Mouse (Mus musculus) forebrain, embryonic 12.5 days (tissue): ENCODE results near the gene Ttn. TPM values are rescaled to one million over a fixed set of nuclear protein-coding genes. Genes with fewer than 3 reads are reported as not detected.

ENCODE experiments used
- ATAC-seq: fragments of 200-750 bp; cut with Nextera tagmentation; 2 replicates; pipeline ENCODE4 v1.8.0; 2017; ENCODE audit warnings: moderate TSS enrichment; ENCODE audit not compliant: low FRiP score
- H3K27ac ChIP-seq: fragments of 300-500 bp; sonication (generic); 2 replicates; pipeline ENCODE4 v1.5.1; 2016; ENCODE audit warnings: mild to moderate bottlenecking
- H3K27me3 ChIP-seq: fragments of 300-500 bp; sonication (generic); 2 replicates; pipeline ENCODE4 v1.6.1; 2016; ENCODE audit warnings: mild to moderate bottlenecking
- H3K36me3 ChIP-seq: fragments of 300-500 bp; sonication (generic); replicated peaks from 2 replicates; pipeline ENCODE4 v1.6.1; 2016; ENCODE audit warnings: mild to moderate bottlenecking
- H3K4me1 ChIP-seq: fragments of 300-500 bp; sonication (generic); 2 replicates; pipeline ENCODE4 v1.6.1; 2016
- H3K4me2 ChIP-seq: fragments of 300-500 bp; sonication (generic); 2 replicates; pipeline ENCODE4 v1.6.1; 2016; ENCODE audit warnings: mild to moderate bottlenecking, moderate library complexity
- H3K4me3 ChIP-seq: fragments of 300-500 bp; sonication (generic); replicated peaks from 2 replicates; pipeline ENCODE4 v1.5.1; 2016; ENCODE audit warnings: mild to moderate bottlenecking
- H3K9ac ChIP-seq: fragments of 300-500 bp; sonication (generic); 2 replicates; pipeline ENCODE4 v1.6.1; 2016; ENCODE audit warnings: mild to moderate bottlenecking
- H3K9me3 ChIP-seq: fragments of 300-500 bp; sonication (generic); 2 replicates; pipeline ENCODE4 v1.6.1; 2016
- WGBS: fragments of 180-500 bp; shearing (Covaris S2); methylation state at CpG from one replicate; pipeline ENCODE4 v1.1.7; 2016; 5-methylcytosine and 5-hydroxymethylcytosine counted together
- polyA plus RNA-seq: library from polyadenylated mRNA; unstranded; fragments of >200 nt; fragmentation: Nextera tagmentation; extraction: Ambion mirVana; gene quantifications from 2 replicates; pipeline ENCODE4 v1.2.1, GENCODE M21; 2016

The Ttn gene
- polyA plus RNA-seq, 1 experiment from 2014 or later, result 1.2 TPM

- Histone ChIP-seq H3K4me1 (no peaks in the 10 kb centered on the region), H3K9me3 (no peaks in the 10 kb centered on the region), H3K27ac (no peak overlapping the region), H3K4me2 (no peak overlapping the region), H3K9ac (no peak overlapping the region), H3K27me3 (no peaks in the 10 kb centered on the region), H3K36me3 (no peaks in the 10 kb centered on the region), H3K4me3 (no peak overlapping the region)
- ATAC-seq, result no peak
- WGBS, result 49% methylated on average over 9 of the region's 9 CpGs
These were observed 2.2 kb downstream of the Ttn start for GRCm38 (mm10) chr2:76980146-76980545.

DNA sequence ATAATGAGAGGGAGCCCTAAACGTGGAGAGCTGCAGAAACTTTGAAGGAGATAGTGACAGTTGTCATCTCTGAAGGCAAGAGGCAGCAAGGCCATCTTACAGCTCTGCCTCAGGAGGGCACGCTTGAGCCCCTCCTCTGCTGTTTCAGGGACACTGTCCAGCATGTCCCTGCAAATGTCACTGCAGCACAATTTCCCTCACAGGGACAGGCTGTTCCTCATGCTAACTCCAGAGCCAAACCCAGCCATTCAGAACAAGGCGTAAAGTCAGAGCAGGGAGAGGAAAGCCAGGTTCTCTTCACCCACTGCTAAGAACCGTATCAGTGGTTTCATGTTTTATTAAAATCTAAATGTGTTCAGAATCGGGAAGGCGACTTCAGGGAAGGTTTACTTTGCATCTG is 4.7 kb downstream of the Ttn start:
- WGBS, result 80% methylated on average over 6 of the region's 6 CpGs
- no peaks in the 10 kb centered on the region for H3K9me3 ChIP-seq
- no peak overlapping the region for H3K9ac ChIP-seq
- H3K27me3 ChIP-seq, result no peaks in the 10 kb centered on the region
- ATAC-seq, result no peak
- no peak overlapping the region for H3K27ac ChIP-seq
- no peaks in the 10 kb centered on the region for H3K4me1 ChIP-seq
- H3K4me3 ChIP-seq, result no peak overlapping the region
- no peaks in the 10 kb centered on the region for H3K36me3 ChIP-seq
- H3K4me2 ChIP-seq, result no peak overlapping the region

- WGBS, result 41% methylated on average over 4 of the region's 4 CpGs
- Histone ChIP-seq H3K4me3 (no peak overlapping the region), H3K27me3 (no peaks in the 10 kb centered on the region), H3K36me3 (no peaks in the 10 kb centered on the region), H3K4me1 (no peaks in the 10 kb centered on the region; the same call in 1 of the 2 replicates), H3K9me3 (no peaks in the 10 kb centered on the region), H3K27ac (no peak overlapping the region), H3K4me2 (no peak overlapping the region), H3K9ac (no peak overlapping the region)
- ATAC-seq, result no peak
These were observed 10.3 kb downstream of the Ttn start for GRCm38 (mm10) chr2:76972051-76972450.

- Histone ChIP-seq H3K36me3 (no peaks in the 10 kb centered on the region), H3K4me1 (no peaks in the 10 kb centered on the region; the same call in 1 of the 2 replicates), H3K27me3 (no peaks in the 10 kb centered on the region), H3K27ac (no peak overlapping the region), H3K9ac (no peak overlapping the region), H3K9me3 (no peaks in the 10 kb centered on the region), H3K4me3 (no peak overlapping the region), H3K4me2 (no peak overlapping the region)
- peak; percentile 65; the same call in 1 of the 2 replicates for ATAC-seq
- 44% methylated on average over 5 of the region's 5 CpGs for whole genome bisulfite sequencing
These were observed 11.3 kb downstream of the Ttn start for GRCm38 (mm10) chr2:76971069-76971468.

GRCm38 (mm10) chr2:76970669-76971068 is 11.7 kb downstream of the Ttn start:
- no peak overlapping the region for H3K27ac ChIP-seq
- no peaks in the 10 kb centered on the region for H3K27me3 ChIP-seq
- no peak overlapping the region for H3K9ac ChIP-seq
- H3K4me3 ChIP-seq, result no peak overlapping the region
- H3K9me3 ChIP-seq, result no peaks in the 10 kb centered on the region
- peak; percentile 72 for ATAC-seq
- no peak overlapping the region for H3K4me2 ChIP-seq
- WGBS, result 17% methylated on average over 4 of the region's 4 CpGs
- H3K4me1 ChIP-seq, result no peaks in the 10 kb centered on the region; the same call in 1 of the 2 replicates
- no peaks in the 10 kb centered on the region for H3K36me3 ChIP-seq

DNA sequence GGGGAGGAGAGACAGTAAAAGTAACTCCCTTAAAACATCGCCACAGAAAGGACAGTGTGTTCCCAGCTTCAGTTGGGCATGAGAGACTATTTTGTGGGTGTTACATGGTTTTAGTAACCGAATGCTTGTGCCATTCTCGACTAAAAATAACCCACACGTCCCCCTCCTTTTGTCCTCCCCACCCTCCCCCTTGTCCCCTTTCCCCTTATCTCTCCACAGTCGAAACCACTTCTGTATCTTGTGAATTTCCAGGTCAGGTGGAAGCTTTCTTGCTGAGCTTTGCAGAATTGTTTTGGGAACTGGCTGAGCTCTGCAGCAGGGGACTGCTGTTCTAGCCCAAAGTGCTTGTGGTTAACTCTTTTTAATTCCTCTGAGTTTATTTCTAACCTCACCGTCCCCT is 12.1 kb downstream of the Ttn start:
- Histone ChIP-seq H3K27me3 (no peaks in the 10 kb centered on the region), H3K9me3 (no peaks in the 10 kb centered on the region), H3K4me2 (no peak overlapping the region), H3K27ac (no peak overlapping the region), H3K4me1 (no peaks in the 10 kb centered on the region; the same call in 1 of the 2 replicates), H3K36me3 (no peaks in the 10 kb centered on the region), H3K4me3 (no peak overlapping the region), H3K9ac (no peak overlapping the region)
- 72% methylated on average over 6 of the region's 6 CpGs for WGBS
- no peak for ATAC-seq

- Histone ChIP-seq H3K4me3 (no peak overlapping the region), H3K36me3 (no peaks in the 10 kb centered on the region), H3K4me2 (no peak overlapping the region), H3K27ac (no peak overlapping the region), H3K27me3 (no peaks in the 10 kb centered on the region), H3K9ac (no peak overlapping the region), H3K4me1 (no peaks in the 10 kb centered on the region; the same call in 1 of the 2 replicates), H3K9me3 (no peaks in the 10 kb centered on the region)
- 82% methylated on average over 21 of the region's 21 CpGs for WGBS
- ATAC-seq, result no peak
These were observed 12.7 kb downstream of the Ttn start for GRCm38 (mm10) chr2:76969637-76970036.

DNA sequence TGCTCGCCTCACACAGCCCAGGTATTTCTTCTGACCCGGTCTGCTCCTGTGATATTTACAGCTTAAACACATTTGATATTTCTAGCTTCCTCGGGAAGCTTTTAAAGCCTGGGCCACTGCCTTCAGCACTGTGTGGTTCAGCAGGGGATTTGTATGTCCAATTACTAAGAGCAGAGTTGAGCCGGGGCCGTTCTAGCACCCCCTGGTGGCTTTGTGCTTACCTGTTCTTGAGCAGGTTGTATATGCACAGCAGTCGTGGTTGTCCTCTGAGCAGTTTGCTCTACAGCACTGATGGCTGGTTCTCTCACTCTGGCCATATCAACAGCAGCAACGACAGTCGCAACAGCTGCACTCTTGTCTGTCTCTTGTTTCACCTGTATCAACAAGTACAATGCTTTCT is 13.4 kb downstream of the Ttn start:
- peak; percentile 68 for ATAC-seq
- Histone ChIP-seq H3K4me3 (no peak overlapping the region), H3K4me1 (no peaks in the 10 kb centered on the region; the same call in 1 of the 2 replicates), H3K4me2 (no peak overlapping the region), H3K27ac (no peak overlapping the region), H3K9ac (no peak overlapping the region), H3K27me3 (no peaks in the 10 kb centered on the region), H3K36me3 (no peaks in the 10 kb centered on the region), H3K9me3 (no peaks in the 10 kb centered on the region)
- WGBS, result 24% methylated on average over 8 of the region's 8 CpGs

DNA sequence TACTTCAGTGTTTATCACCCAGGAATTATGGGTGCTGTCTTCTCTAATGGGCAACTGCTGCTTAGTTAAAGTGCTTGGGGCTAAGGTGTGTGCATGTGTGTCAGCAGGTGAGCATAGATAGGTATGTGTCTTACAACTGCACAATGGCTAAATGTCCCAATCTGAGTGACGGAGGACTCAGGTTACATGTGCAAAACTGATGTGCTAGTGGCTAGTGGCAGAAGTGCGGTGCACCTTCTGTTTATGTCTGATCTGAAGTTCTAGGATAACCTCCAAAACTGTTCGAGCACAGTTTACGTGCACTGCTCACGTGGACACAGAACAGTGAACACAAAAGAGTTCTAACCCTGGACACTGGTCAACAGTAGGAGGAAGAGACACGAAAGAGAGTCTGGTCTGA is 15.8 kb downstream of the Ttn start:
- Histone ChIP-seq H3K9me3 (no peaks in the 10 kb centered on the region), H3K4me1 (no peaks in the 10 kb centered on the region; the same call in 1 of the 2 replicates), H3K9ac (no peak overlapping the region), H3K4me2 (no peak overlapping the region), H3K27ac (no peak overlapping the region), H3K4me3 (no peak overlapping the region), H3K36me3 (no peaks in the 10 kb centered on the region), H3K27me3 (no peaks in the 10 kb centered on the region)
- no peak for ATAC-seq
- 88% methylated on average over 6 of the region's 6 CpGs for WGBS

DNA sequence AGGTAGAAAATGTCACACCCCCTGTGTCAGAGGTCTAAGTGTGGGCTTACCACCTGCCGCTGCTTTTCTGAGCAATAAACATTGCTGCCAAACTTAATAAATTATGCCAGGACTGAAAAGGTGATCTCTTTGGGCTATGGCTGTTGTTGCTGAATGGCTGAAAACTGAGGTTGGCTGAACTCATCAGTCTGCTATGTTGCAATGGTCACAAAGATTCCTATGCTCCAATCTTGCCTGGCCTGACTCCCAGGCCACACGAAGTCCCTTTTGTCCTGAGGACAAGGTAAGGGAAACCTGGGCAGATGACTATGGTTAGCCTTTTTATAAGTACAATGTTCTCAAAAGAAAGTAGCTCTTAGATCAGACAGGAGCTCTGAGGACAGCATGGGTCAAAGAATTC is 16.3 kb downstream of the Ttn start:
- Histone ChIP-seq H3K36me3 (no peaks in the 10 kb centered on the region), H3K4me1 (no peaks in the 10 kb centered on the region; the same call in 1 of the 2 replicates), H3K27me3 (no peaks in the 10 kb centered on the region), H3K4me3 (no peak overlapping the region), H3K4me2 (no peak overlapping the region), H3K9ac (no peak overlapping the region), H3K9me3 (no peaks in the 10 kb centered on the region), H3K27ac (no peak overlapping the region)
- 81% methylated on average over 2 of the region's 2 CpGs for WGBS
- no peak for ATAC-seq

GRCm38 (mm10) chr2:76965542-76965941 is 16.8 kb downstream of the Ttn start:
- Histone ChIP-seq H3K27ac (no peak overlapping the region), H3K4me3 (no peak overlapping the region), H3K9ac (no peak overlapping the region), H3K9me3 (no peaks in the 10 kb centered on the region), H3K36me3 (no peaks in the 10 kb centered on the region), H3K27me3 (no peaks in the 10 kb centered on the region), H3K4me1 (no peaks in the 10 kb centered on the region), H3K4me2 (no peak overlapping the region)
- no peak for ATAC-seq
- 89% methylated on average over 7 of the region's 7 CpGs for WGBS

- WGBS, result 86% methylated on average over 6 of the region's 6 CpGs
- ATAC-seq, result no peak
- Histone ChIP-seq H3K36me3 (no peaks in the 10 kb centered on the region), H3K27me3 (no peaks in the 10 kb centered on the region), H3K4me3 (no peak overlapping the region), H3K4me1 (no peaks in the 10 kb centered on the region), H3K9me3 (no peaks in the 10 kb centered on the region), H3K9ac (no peak overlapping the region), H3K4me2 (no peak overlapping the region), H3K27ac (no peak overlapping the region)
These were observed 20.3 kb downstream of the Ttn start for GRCm38 (mm10) chr2:76962045-76962432.

- Histone ChIP-seq H3K9ac (no peak overlapping the region), H3K9me3 (no peaks in the 10 kb centered on the region), H3K4me2 (no peak overlapping the region), H3K4me1 (no peaks in the 10 kb centered on the region), H3K27ac (no peak overlapping the region), H3K27me3 (no peaks in the 10 kb centered on the region), H3K4me3 (no peak overlapping the region), H3K36me3 (no peaks in the 10 kb centered on the region)
- ATAC-seq, result no peak
- 80% methylated on average over 10 of the region's 10 CpGs for WGBS
These were observed 20.8 kb downstream of the Ttn start for GRCm38 (mm10) chr2:76961420-76962044.
